Mouse (Mus musculus): ENCODE measurements at regions not wholly inside any gene's neighbourhood (a gene's known extent, or its start where the extent isn't known, plus 50 kb on each side); places are given as distances from the start of the nearest gene placed in this dataset.

GRCm38 (mm10) chr5:26202471-26202870 lies 55.0 kb upstream of the Gm7361 start:
- TF ChIP-seq CTCF (IDR thresholded peaks at IDR 0.05; ENCODE audit: low read depth) (no peak), EP300 (IDR thresholded peaks at IDR 0.05; ENCODE audit: low read depth) (no peak)
